Mouse (Mus musculus): Measurements from ENCODE around the gene Copz1. TPM values are rescaled to one million over a fixed set of nuclear protein-coding genes. Genes with fewer than 3 reads are reported as not detected.
"Not testable (repeated sequence)": the region's sequence is repeated elsewhere in the genome, so short reads cannot be mapped to it uniquely, and the experiment has no call there.

The Copz1 gene
- polyA plus RNA-seq, 1 experiment from 2014 or later, result 220 TPM

GRCm38 (mm10) chr15:103256210-103256986 lies 16.1 kb upstream of the Copz1 start:
- no peak overlapping the region for H3K4me2 ChIP-seq (replicated peaks)
- H3K9ac ChIP-seq (replicated peaks), result no peak overlapping the region
- H3K4me1 ChIP-seq, result peaks cover 6% of the 10 kb centered on the region
- H3K36me3 ChIP-seq, result no peaks in the 10 kb centered on the region
- H3K9me3 ChIP-seq, result no peaks in the 10 kb centered on the region
- WGBS, result 93% methylated on average over 6 of the region's 6 CpGs
- ATAC-seq (replicated peaks), result no peak
- no peak overlapping the region for H3K27ac ChIP-seq (replicated peaks)
- peaks cover 5% of the 10 kb centered on the region; the same call in 1 of the 2 replicates for H3K27me3 ChIP-seq
- H3K4me3 ChIP-seq, result no peak overlapping the region

DNA sequence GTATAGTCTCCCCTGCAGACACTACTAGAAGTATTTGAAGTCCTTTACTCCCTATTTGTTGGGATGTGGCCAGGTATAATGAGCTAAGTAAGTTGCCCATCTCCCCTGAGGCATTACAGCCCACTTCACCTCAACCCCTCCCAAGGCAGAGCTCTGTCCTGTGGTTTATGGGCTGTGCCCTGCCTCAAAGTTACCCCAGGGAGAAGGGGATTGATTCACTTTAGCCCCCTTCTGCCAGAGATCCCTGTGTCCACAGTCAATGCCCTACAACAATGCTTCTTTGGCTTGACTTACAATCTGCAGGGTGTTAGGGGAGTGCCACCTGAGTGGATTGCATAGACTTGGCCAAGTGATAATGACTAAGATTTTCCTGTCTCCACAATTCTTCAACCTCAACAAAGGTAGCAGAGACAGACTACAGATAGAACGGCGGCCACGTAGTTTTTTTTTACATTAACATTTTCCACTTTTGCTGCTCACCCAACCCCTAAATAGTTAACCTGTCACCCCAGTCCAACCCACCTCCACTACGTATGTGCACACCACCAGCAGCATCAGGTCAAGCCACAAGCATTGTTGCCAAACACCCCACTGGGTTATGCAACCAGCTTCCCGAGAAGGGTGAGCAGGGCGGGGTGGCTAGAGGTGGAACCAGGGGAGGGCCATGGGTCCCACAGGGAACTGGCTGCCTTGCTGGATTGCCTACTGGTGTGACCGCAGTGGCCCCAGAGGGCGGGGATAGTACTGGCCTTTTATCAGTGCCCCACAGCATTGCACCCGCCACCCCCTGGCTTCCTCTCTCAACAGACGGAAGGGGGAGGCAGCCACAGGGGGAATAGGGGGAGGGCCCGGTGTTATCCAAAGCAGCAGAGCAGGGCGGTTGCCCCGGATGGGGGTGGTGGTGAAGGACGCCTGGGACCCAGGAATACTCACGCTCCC lies 14.5 kb upstream of the Copz1 start, which contains the start of gene Nfe2:
Nfe2 (minus strand) TSS at position 614 of the 939 bp plus-strand sequence.
- Histone ChIP-seq H3K4me3 (no peak within 1 kb of the TSS), H3K9me3 (no peaks in the 10 kb centered on the region), H3K27me3 (peaks cover 5% of the 10 kb centered on the region; the same call in 1 of the 2 replicates), H3K27ac (replicated peaks) (no peak within 1 kb of the TSS), H3K9ac (replicated peaks) (no peak within 1 kb of the TSS), H3K4me1 (peaks cover 6% of the 10 kb centered on the region), H3K4me2 (replicated peaks) (no peak within 1 kb of the TSS), H3K36me3 (no peaks in the 10 kb centered on the region)
- WGBS, result 15% methylated on average over 15 of the region's 15 CpGs
- ATAC-seq (replicated peaks), result no peak

- Histone ChIP-seq H3K27ac (replicated peaks) (no peak overlapping the region), H3K4me2 (replicated peaks) (no peak overlapping the region), H3K27me3 (peaks cover 5% of the 10 kb centered on the region; the same call in 1 of the 2 replicates), H3K4me3 (no peak overlapping the region), H3K36me3 (no peaks in the 10 kb centered on the region), H3K9me3 (no peaks in the 10 kb centered on the region), H3K4me1 (peaks cover 6% of the 10 kb centered on the region), H3K9ac (replicated peaks) (no peak overlapping the region)
- 88% methylated on average over 5 of the region's 5 CpGs for WGBS
- no peak for ATAC-seq (replicated peaks)
Measured at GRCm38 (mm10) chr15:103259162-103259561, 13.4 kb upstream of the Copz1 start.

- 69% methylated on average over 1 of the region's 1 CpGs for WGBS
- peaks cover 4% of the 10 kb centered on the region for H3K4me1 ChIP-seq
- no peak overlapping the region for H3K9ac ChIP-seq (replicated peaks)
- H3K9me3 ChIP-seq, result no peaks in the 10 kb centered on the region
- no peak overlapping the region for H3K27ac ChIP-seq (replicated peaks)
- H3K4me2 ChIP-seq (replicated peaks), result no peak overlapping the region
- no peak for ATAC-seq (replicated peaks)
- H3K36me3 ChIP-seq, result no peaks in the 10 kb centered on the region
- H3K4me3 ChIP-seq, result no peak overlapping the region
- peaks cover 5% of the 10 kb centered on the region; the same call in 1 of the 2 replicates for H3K27me3 ChIP-seq
Measured at GRCm38 (mm10) chr15:103259989-103260388, 12.5 kb upstream of the Copz1 start.

DNA sequence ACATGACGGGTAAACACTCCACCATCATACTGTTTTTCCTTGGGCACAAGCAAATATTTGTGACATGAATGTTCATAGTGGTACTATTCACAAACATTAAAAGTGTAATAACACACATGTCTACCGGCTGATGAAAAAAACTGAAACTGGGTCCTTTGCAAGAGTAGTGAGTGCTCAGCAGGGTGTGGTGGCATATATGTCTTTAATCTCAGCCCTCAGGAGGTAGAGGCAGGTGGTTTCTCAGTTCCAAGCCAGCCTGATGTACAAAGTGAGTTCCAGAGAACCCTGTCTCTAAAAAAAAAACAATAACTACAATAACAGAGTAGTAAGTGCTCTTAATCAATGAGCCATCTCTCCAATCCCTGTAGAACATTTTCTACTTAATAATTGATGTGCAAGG lies 7.7 kb upstream of the Copz1 start:
- WGBS, result 93% methylated on average over 2 of the region's 2 CpGs
- no peak overlapping the region for H3K4me3 ChIP-seq
- no peaks in the 10 kb centered on the region for H3K4me1 ChIP-seq
- H3K9ac ChIP-seq (replicated peaks), result no peak overlapping the region
- no peaks in the 10 kb centered on the region for H3K36me3 ChIP-seq
- no peak overlapping the region for H3K27ac ChIP-seq (replicated peaks)
- H3K27me3 ChIP-seq, result no peaks in the 10 kb centered on the region
- no peak for ATAC-seq (replicated peaks)
- H3K9me3 ChIP-seq, result no peaks in the 10 kb centered on the region
- H3K4me2 ChIP-seq (replicated peaks), result no peak overlapping the region

GRCm38 (mm10) chr15:103268903-103269302 lies 3.6 kb upstream of the Copz1 start:
- H3K4me3 ChIP-seq, result no peak overlapping the region
- no peak for ATAC-seq (replicated peaks)
- no peak overlapping the region for H3K4me2 ChIP-seq (replicated peaks)
- no peak overlapping the region for H3K9ac ChIP-seq (replicated peaks)
- no peaks in the 10 kb centered on the region for H3K27me3 ChIP-seq
- peaks cover 9% of the 10 kb centered on the region for H3K4me1 ChIP-seq
- H3K27ac ChIP-seq (replicated peaks), result no peak overlapping the region
- no peaks in the 10 kb centered on the region for H3K36me3 ChIP-seq
- H3K9me3 ChIP-seq, result no peaks in the 10 kb centered on the region
- 79% methylated on average over 4 of the region's 4 CpGs for WGBS

DNA sequence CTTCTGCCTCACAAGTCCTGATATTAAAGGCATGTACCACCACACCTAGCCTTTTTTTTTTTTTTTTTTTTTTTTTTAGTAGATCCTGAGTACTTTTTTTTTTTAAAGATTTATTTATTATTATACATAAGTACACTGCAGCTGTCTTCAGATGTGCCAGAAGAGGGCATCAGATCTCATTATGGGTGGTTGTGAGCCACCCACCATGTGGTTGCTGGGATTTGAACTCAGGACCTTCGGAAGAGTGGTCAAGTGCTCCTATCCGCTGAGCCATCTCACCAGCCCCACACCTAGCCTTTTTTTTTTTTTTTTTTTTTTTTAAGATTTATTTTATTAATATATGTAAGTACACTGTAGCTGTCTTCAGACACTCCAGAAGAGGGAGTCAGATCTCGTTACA lies 3.4 kb downstream of the Copz1 start:
- H3K36me3 ChIP-seq; H3K9ac ChIP-seq (replicated peaks); H3K9me3 ChIP-seq; H3K4me2 ChIP-seq (replicated peaks); H3K4me3 ChIP-seq; ATAC-seq (replicated peaks); H3K27me3 ChIP-seq; H3K27ac ChIP-seq (replicated peaks): not testable (repeated sequence)
- 91% methylated on average over 3 of the region's 3 CpGs for WGBS
- H3K4me1 ChIP-seq, result peaks cover 18% of the 10 kb centered on the region

DNA sequence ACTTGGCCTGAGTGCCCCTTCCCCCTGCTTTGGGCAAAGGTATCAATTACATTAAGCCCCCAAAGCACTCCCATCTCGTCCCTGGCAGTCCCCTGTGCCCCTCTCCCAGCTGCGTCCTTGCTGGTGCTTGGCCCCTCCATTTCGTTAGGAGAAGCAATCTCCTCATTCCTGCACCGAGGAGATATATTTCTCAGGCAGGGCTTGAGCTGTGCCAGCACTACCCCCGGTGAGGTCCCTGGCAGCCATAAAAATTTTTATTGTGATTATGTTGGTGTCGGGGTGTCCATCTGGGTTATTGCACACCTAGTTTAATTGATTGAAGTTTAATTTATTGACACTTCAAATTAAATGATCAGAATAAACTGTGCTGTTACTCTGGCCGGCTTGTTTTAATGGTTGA lies 5.4 kb downstream of the Copz1 start:
- WGBS, result 62% methylated on average over 7 of the region's 7 CpGs
- no peak overlapping the region; the same call in 1 of the 2 replicates for H3K9ac ChIP-seq (replicated peaks)

GRCm38 (mm10) chr15:103279750-103280149 lies 7.2 kb downstream of the Copz1 start:
- H3K4me2 ChIP-seq (replicated peaks), result no peak overlapping the region
- no peak overlapping the region for H3K4me3 ChIP-seq
- no peaks in the 10 kb centered on the region for H3K36me3 ChIP-seq
- H3K27me3 ChIP-seq, result no peaks in the 10 kb centered on the region
- H3K9me3 ChIP-seq, result no peaks in the 10 kb centered on the region
- 60% methylated on average over 3 of the region's 3 CpGs for WGBS
- H3K4me1 ChIP-seq, result peaks cover 4% of the 10 kb centered on the region
- ATAC-seq (replicated peaks), result no peak
- no peak overlapping the region for H3K9ac ChIP-seq (replicated peaks)
- H3K27ac ChIP-seq (replicated peaks), result no peak overlapping the region

More for the DNA sequence above, 5.4 kb downstream of the Copz1 start:
- H3K4me3 ChIP-seq, result no peak overlapping the region
- peaks cover 18% of the 10 kb centered on the region for H3K4me1 ChIP-seq
- no peak for ATAC-seq (replicated peaks)
- no peaks in the 10 kb centered on the region for H3K27me3 ChIP-seq
- no peaks in the 10 kb centered on the region for H3K36me3 ChIP-seq
- H3K4me2 ChIP-seq (replicated peaks), result no peak overlapping the region
- H3K27ac ChIP-seq (replicated peaks), result no peak overlapping the region
- H3K9me3 ChIP-seq, result no peaks in the 10 kb centered on the region

DNA sequence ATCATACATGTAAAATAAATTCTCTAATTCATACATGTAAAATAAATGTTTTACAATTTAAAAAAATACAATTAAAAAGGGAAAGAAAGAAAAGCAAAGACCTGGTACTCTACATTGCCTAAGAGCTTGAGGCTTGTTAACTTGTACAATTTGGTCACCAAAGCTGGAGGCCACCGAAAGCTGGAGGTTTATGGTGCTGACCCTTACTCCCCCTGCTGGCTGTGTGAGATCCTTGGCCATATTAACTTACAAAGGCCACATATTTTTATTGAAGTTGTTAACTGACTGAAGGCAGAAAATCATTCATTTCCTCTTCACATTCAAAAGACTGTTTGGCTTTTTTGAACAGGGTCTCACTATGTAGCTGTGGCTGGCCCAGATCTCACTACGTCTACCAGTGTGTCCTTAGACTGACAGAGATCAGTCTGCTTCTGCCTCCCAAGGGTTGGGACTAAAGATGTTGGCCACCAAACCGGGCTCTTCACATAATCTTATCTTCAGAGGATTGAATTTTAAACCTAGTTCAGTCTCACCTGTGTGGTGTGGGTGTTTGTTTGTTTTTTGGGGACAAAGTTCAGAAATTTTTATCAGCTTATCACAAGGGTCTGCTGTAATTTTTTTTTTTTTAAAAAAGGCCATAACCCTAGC lies 8.4 kb downstream of the Copz1 start:
- peaks cover 15% of the 10 kb centered on the region for H3K4me1 ChIP-seq
- H3K9me3 ChIP-seq, result no peaks in the 10 kb centered on the region
- ATAC-seq (replicated peaks), result no peak
- H3K4me2 ChIP-seq (replicated peaks), result no peak overlapping the region
- H3K4me3 ChIP-seq, result no peak overlapping the region
- no peak overlapping the region for H3K9ac ChIP-seq (replicated peaks)
- no peaks in the 10 kb centered on the region for H3K36me3 ChIP-seq
- WGBS, result 74% methylated on average over 3 of the region's 3 CpGs
- no peaks in the 10 kb centered on the region for H3K27me3 ChIP-seq
- H3K27ac ChIP-seq (replicated peaks), result no peak overlapping the region

DNA sequence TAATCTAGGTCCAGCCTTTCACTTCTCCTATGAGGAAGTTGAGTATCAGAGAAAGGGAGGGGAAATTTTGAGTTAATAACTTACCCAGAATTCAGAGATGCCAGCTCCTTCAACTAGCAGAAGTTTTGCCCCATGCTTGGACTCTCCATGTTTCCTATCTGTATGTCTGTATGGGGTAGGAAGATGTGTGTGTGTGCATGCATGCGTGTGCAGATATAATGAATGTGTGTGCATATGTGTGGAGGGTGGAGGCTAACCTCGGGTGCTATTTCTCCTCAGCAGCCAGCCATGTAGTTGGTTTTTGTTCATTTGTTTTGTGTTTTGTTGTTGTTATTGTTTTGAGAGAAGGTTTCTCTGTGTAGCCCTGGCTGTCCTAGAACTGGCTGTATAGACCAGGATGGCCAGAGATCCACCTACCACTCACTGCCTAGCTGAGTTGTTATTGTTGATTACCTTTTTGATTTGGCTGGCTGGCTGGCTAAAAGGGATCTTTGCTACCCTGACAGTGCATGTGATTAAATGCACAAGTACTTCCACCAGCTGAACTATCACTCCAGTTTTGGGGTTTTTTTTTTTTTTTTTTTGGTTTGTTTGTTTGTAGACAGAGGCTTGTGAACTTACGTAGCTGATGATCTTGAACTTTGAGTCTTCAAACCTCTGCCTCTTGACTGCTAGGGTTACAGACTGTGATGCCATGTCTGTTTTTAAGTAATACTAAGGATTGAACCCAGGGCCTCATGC lies 9.1 kb downstream of the Copz1 start:
- no peak overlapping the region for H3K4me2 ChIP-seq (replicated peaks)
- 92% methylated on average over 3 of the region's 3 CpGs for WGBS
- H3K36me3 ChIP-seq, result no peaks in the 10 kb centered on the region
- H3K9ac ChIP-seq (replicated peaks), result no peak overlapping the region
- H3K4me1 ChIP-seq, result peaks cover 19% of the 10 kb centered on the region
- no peak overlapping the region for H3K4me3 ChIP-seq
- no peak overlapping the region for H3K27ac ChIP-seq (replicated peaks)
- H3K27me3 ChIP-seq, result no peaks in the 10 kb centered on the region
- no peak for ATAC-seq (replicated peaks)
- no peaks in the 10 kb centered on the region for H3K9me3 ChIP-seq

Measured in forebrain, embryonic 15.5 days (tissue).